Mouse (Mus musculus) embryonic fibroblast, embryonic 13.5 days (primary cell): ENCODE measurements around the gene Gnb2. TPM values are rescaled to one million over a fixed set of nuclear protein-coding genes. Genes with fewer than 3 reads are reported as not detected.

Experiments used
- H3K27ac ChIP-seq: 2 replicates; pipeline ENCODE4 v1.5.1; 2012; ENCODE audit warnings: low read length, control low read depth, inconsistent platforms; ENCODE audit not compliant: insufficient read depth
- H3K4me1 ChIP-seq: 2 replicates; pipeline ENCODE4 v1.6.1; 2011; ENCODE audit warnings: low read length; ENCODE audit not compliant: control insufficient read depth, insufficient read depth
- H3K4me3 ChIP-seq: 2 replicates; pipeline ENCODE4 v1.5.1; 2011; ENCODE audit warnings: mild to moderate bottlenecking, control low read depth, low read length; ENCODE audit not compliant: insufficient read depth
- CTCF ChIP-seq: IDR thresholded peaks from 2 replicates; pipeline ENCODE4 v1.5.1; 2011; ENCODE audit warnings: mild to moderate bottlenecking, control low read depth, low read length, moderate library complexity, borderline replicate concordance; ENCODE audit not compliant: insufficient read depth
- POLR2A ChIP-seq: IDR thresholded peaks from 2 replicates; pipeline ENCODE4 v1.6.1; 2011; ENCODE audit warnings: low read depth, mild to moderate bottlenecking, control low read depth, low read length, moderate library complexity
- polyA plus RNA-seq: library from polyadenylated mRNA; stranded (reverse); fragments of >200 nt; gene quantifications from 2 replicates; pipeline ENCODE4 v1.2.4, GENCODE M21; 2011; ENCODE audit warnings: low read depth; ENCODE audit not compliant: missing spikeins, insufficient read length

The Gnb2 gene
- polyA plus RNA-seq, result 358 and 390 TPM in 2 replicates

- H3K27ac ChIP-seq, result peak within 1 kb of the TSS; percentile 97
- peaks cover 8% of the 10 kb centered on the region; the same call in 1 of the 2 replicates for H3K4me1 ChIP-seq
- peak; percentile 91 for TF ChIP-seq POLR2A
- no peak for TF ChIP-seq CTCF
- H3K4me3 ChIP-seq, result peak within 1 kb of the TSS; percentile 97
Observed at GRCm38 (mm10) chr5:137533117-137533827, at the start of gene Gnb2, which contains the start of gene Epo. TSS of gene Gnb2 (minus strand) at chr5:137533510. TSS of gene Epo (minus strand) at chr5:137533242.

DNA sequence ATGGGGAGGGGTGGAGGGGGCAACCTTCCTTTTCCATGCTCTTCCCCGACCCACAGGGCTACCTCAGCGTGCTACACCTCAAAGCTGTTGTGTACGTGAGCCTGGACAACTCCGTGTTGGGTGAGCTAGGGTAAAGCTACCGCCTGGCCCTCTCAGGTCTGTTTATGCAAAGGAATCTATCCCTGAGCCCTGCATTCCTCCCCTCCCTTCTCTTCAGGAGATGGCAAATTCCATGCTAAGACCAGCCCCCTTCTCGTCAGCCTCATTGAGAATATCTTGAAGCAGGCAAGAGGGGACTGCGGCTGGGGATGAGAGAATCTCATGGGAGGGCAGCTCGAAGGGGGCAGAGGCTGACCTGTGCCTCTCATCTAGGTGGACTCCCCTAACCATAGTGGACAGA, 49.4 kb upstream of the Gnb2 start:
- no peaks in the 10 kb centered on the region for H3K4me1 ChIP-seq
- no peak for TF ChIP-seq POLR2A
- TF ChIP-seq CTCF, result no peak
- H3K27ac ChIP-seq, result no peak overlapping the region
- H3K4me3 ChIP-seq, result no peak overlapping the region

DNA sequence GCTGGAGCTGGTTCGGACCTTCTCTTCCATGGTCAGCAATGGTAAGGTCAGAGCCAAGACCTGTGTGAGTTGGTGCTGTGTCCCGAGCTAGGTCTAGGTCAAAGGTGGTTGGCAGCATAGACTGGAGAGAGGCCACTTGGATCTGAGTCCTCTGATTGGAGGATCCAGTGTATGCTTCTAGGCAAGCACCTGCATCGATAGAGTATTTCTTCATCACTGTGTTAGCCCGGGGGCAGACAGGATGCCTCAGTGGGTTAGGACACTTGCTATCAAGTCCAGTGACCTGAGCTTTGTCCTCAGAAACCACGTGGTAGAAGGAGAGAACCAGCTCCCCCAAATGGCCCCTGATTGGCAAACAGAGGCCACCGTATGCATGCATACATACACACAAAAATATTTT, 46.9 kb upstream of the Gnb2 start:
- no peak for TF ChIP-seq CTCF
- no peak for TF ChIP-seq POLR2A
- no peak overlapping the region for H3K27ac ChIP-seq
- no peak overlapping the region for H3K4me3 ChIP-seq
- H3K4me1 ChIP-seq, result no peaks in the 10 kb centered on the region

DNA sequence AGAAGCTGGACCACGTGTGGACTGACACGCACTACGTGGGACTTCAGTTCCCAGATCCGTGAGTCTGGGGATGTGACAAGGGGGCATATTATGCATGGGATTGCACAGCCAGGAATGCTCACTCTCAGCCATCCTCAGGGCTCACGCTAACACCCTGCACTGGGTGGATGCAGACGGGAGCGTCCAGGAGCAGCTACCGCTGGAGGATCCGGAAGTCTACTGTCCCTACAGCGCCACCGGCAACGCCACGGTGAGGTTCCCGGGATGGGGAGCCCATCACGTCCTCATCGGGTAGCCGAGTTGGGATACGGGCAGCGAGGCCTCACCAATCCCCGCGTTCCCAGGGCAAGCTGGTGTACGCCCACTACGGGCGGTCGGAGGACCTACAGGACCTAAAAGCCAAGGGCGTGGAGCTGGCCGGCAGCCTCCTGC, 41.2 kb upstream of the Gnb2 start:
- no peaks in the 10 kb centered on the region for H3K4me1 ChIP-seq
- TF ChIP-seq POLR2A, result no peak
- no peak for TF ChIP-seq CTCF
- H3K27ac ChIP-seq, result no peak overlapping the region
- no peak overlapping the region for H3K4me3 ChIP-seq

- Histone ChIP-seq H3K4me3 (no peak overlapping the region), H3K4me1 (no peaks in the 10 kb centered on the region)
- TF ChIP-seq CTCF (no peak), POLR2A (no peak)
Observed at GRCm38 (mm10) chr5:137570691-137571586, 37.6 kb upstream of the Gnb2 start.

DNA sequence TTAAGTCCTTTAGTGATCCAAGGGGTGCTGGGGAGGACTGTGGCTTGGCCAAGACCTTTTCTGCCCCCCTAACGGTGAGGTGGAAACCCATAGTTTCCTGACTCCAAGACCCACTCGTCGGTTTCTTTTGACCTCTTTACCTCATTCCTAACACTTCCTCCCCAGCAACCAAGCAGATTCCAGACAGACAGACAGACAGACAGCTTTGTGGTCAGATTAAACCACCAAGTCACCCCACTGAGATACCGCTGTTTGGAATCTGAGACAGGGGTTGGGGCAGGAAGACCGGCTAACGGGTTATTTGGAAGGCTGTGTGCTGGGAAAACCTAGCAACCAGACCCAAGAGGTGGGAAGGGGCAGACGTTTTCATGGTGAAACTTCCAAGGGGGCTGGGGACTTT, 36.9 kb upstream of the Gnb2 start:
- H3K27ac ChIP-seq, result no peak overlapping the region
- TF ChIP-seq CTCF (no peak), POLR2A (no peak)
- H3K4me3 ChIP-seq, result no peak overlapping the region

More at GRCm38 (mm10) chr5:137570691-137571586, 37.6 kb upstream of the Gnb2 start:
- no peak overlapping the region for H3K27ac ChIP-seq

DNA sequence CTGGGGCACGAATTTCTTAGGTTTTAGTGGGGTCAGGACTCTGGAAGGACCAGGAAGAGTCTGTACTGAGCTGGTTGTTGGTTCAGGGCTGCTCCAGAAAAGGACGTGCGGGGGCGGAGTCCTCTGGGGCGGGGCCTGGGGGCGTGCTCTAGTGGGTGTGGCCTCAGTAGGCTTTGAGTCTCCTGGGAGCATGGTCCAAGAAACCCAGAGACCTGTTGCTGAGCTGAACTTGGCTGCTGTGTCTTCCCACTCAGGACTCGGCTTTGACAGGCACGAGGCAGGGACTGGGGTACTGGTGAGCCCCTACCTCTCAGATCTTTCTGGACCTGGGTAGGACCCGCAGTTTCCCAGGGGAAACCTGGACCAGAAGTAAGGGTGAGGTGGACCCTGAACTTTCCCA, 36.4 kb upstream of the Gnb2 start, which contains the start of gene Tfr2:
TSS of gene Tfr2 (plus strand) at position 176 of the 400 bp plus-strand sequence.
- no peak within 1 kb of the TSS for H3K4me3 ChIP-seq
- no peak within 1 kb of the TSS for H3K27ac ChIP-seq
- no peak for TF ChIP-seq CTCF
- TF ChIP-seq POLR2A, result no peak
- H3K4me1 ChIP-seq, result no peaks in the 10 kb centered on the region

More for the DNA sequence above, 36.9 kb upstream of the Gnb2 start:
- no peaks in the 10 kb centered on the region for H3K4me1 ChIP-seq

- Histone ChIP-seq H3K4me3 (no peak overlapping the region), H3K27ac (no peak overlapping the region), H3K4me1 (no peaks in the 10 kb centered on the region)
- TF ChIP-seq POLR2A, result no peak
- no peak for TF ChIP-seq CTCF
Observed at GRCm38 (mm10) chr5:137569031-137569430, 35.7 kb upstream of the Gnb2 start.

GRCm38 (mm10) chr5:137568223-137568798, 35.0 kb upstream of the Gnb2 start:
- H3K27ac ChIP-seq, result no peak overlapping the region
- no peak for TF ChIP-seq POLR2A
- no peak for TF ChIP-seq CTCF
- no peak overlapping the region for H3K4me3 ChIP-seq
- no peaks in the 10 kb centered on the region for H3K4me1 ChIP-seq

DNA sequence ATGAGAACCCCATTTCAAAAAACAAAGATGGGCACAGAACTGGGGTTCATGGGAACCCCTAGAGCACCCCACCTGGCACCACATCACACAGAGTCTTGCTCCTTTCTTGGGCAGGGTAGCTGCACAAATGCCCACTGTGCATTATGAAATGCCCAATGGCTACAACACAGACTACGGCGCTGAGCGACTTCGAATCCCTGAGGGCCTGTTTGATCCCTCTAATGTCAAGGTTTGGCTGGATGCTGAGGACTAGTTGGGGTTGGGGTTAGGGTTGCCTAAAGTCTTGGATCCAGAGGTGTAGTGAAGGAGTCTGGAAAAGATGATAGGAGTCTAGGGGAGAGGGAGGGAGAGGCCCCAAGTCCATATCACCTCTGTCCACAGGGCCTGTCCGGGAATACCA, 33.1 kb upstream of the Gnb2 start:
- TF ChIP-seq POLR2A (no peak), CTCF (no peak)
- no peak overlapping the region for H3K4me3 ChIP-seq
- H3K4me1 ChIP-seq, result no peaks in the 10 kb centered on the region
- H3K27ac ChIP-seq, result no peak overlapping the region
